Mouse (Mus musculus): Measurements from ENCODE around the gene Glipr1.

DNA sequence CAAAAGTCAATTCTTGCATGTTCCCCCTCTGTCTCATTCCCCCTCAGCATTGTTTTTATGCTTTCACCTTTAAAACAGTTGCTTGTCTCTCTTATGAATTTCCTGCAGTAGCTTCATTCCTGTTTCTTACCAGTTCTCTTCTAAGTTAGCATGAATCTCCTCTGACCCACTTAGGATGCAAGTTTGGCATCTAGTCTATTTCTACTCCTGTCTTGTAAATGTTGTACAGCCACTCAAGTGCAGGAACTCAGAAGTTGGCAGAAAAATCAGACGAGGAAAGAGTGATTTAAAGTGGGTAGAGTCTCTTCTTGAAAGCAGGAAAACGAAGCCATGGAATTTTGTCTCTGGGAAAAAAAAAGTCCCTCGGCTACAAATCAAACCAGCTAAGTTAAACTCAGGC is 56.9 kb downstream of the Glipr1 start:
- TF ChIP-seq CTCF (IDR thresholded peaks at IDR 0.05; ENCODE audit: low read depth, low read length) = no peak
- TF ChIP-seq POLR2A (IDR thresholded peaks at IDR 0.05; ENCODE audit: borderline replicate concordance, low read depth, low read length) = no peak
